Mouse (Mus musculus) CD4-positive helper T cell, adult 2 months (primary cell): ENCODE data around the gene Zfp592.

Experiments used
- DNase-seq: peaks from one replicate; pipeline ENCODE4 v3.0.0-alpha.2; 2012; ENCODE audit warnings: low read depth, missing footprints, low spot score

Gene Zfp592

DNA sequence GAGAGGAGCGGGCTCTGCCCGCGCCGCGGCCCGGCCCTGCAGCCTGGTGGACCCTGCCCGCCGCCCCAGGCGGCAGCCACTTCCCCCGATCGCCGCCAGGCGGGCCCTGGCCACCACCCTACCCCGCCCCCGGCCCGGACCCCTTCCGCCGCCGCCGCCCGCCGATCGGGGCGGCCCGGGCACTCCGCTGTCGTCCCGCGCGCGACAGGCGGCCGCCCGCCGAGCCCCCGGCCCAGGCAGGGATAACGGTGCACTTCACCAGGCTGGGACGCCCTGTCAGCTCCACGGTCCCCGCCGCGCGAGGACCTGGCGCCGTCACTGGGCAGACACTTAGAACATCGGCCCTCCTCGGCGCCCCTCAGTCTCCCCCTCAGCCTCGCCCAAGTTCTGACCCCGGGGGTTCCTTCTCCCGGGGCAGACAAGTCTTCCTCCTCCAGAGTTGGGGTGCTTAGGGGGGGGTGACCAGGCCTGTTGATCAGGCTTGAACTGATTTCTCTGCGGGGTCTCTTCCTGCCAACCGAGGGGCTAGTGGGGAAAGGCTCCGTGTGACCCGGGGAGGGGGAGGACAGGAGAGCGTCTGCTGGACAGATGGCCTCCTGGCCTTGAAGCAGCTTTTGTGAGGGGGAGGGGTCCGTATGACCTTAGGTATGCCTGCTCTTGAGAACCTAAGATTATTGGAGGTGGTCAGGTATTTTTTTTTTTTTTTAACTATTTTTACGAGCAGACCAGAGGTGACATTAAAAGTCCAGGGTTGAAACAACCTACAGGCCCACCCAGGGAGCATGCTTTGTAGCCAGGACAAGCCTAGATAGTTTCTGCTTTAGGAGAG, 567 bp downstream of the Zfp592 start:
- no peak for DNase-seq

GRCm38 (mm10) chr7:80994663-80995005, 1.2 kb downstream of the Zfp592 start:
- DNase-seq = peak; percentile 21

GRCm38 (mm10) chr7:80995266-80996146, 2.0 kb downstream of the Zfp592 start:
- DNase-seq = peak; percentile 64

DNA sequence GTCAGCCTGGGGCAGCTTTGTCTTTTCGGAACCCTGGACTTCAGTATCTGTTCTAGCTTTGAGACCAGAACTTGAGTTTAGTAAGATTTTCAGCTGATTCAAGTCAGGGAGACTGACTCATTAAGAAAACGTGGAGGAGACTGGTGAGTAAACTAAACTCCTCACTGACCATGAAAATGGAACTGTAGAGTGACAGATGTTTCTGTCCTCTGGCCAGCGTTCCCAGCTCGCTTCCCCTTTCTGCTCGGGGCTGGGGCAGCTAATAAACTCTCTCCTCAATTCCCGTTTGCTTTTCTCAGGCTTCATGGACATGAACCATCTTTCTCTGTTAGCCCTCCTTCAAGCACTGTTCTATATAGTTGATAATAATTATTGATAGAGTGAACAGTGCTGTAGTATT, 4.3 kb downstream of the Zfp592 start:
- DNase-seq = no peak

- DNase-seq = no peak
Observed at GRCm38 (mm10) chr7:80999536-80999935, 6.1 kb downstream of the Zfp592 start.

- no peak for DNase-seq
Observed at GRCm38 (mm10) chr7:81001844-81002243, 8.4 kb downstream of the Zfp592 start.

GRCm38 (mm10) chr7:81004556-81005079, 11.1 kb downstream of the Zfp592 start:
- peak; percentile 43 for DNase-seq

DNA sequence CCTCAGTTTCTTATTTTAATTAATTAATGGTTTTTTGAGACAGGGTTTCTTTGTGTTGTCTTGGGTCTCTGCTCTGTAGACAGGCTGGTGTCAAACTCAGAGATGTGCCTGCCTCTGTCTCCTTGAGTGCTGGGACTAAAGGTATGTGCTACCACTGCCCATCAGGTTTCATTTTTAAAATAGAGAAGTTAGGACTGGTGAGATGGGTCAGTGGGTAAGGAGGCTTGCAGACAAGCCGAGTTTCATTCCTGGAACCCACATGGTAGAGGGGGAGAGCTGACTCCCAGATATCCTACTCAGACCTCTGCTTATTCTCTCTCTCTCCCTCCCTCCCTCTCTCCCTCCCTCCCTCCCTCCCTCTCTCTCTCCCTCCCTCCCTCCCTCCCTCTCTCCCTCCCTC, 12.5 kb downstream of the Zfp592 start:
- DNase-seq = no peak

GRCm38 (mm10) chr7:81008285-81008684, 14.8 kb downstream of the Zfp592 start:
- peak; percentile 46 for DNase-seq

GRCm38 (mm10) chr7:81011576-81011975, 18.1 kb downstream of the Zfp592 start:
- DNase-seq = no peak

DNA sequence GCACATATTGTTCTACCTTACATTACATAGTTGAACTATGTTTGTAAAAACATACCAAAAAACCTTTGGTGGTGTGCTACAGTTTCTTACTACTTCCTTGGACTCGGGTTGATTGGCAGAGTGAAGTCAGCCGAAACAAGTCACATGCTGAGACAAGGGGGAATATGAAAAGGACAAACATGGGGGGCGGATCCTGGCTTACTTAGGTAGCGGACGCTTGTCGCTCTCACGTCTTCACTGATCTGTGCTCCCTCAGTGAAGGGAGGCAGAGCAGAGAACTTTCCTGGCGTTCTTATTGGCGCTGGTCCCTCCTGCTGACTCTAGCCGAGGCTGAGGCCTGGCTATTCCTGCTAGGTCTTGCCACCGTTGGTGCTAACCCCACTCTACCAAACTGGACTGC, 26.8 kb downstream of the Zfp592 start:
- DNase-seq = no peak

DNA sequence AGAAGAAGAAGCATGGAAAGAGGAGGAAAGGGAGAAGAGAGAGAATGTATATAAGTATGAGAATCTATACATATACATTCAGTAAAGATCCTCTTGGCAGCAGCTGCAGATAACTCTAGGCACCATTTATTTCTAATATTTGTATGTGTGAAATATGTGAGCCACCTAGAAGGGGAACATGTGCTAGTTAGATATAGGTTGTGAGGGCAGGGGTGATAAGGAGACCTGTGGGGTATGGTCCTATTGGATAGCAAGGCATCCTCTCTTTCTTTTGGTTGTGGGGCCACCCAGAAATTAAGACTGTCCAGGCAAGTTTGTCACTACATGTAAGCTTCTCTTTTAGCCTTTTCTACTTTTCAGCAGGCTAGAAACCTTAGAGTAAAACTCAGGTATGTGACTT, 29.2 kb downstream of the Zfp592 start:
- no peak for DNase-seq

GRCm38 (mm10) chr7:81024118-81024517, 30.6 kb downstream of the Zfp592 start:
- no peak for DNase-seq

- no peak for DNase-seq
Observed at GRCm38 (mm10) chr7:81024651-81025050, 31.2 kb downstream of the Zfp592 start.

DNA sequence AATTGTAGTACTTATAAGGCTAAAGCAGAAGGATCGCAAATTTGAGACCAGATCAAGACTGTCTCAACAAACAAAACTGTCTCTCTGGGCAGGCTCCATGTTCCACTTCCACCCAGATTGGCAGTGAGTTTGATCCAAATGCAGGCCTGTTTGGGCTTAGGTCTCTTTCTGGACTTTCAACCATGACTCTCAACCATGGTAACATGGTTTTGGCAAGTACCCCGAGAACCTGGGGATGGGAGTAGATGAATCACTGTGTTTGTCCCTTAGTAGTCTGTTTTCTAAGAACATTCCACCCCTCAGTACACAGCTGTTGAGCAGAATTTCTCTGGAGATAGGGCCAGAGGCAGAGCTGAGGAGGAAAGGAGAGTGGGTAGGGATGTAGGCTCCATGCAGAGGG, 32.3 kb downstream of the Zfp592 start:
- DNase-seq = no peak

- DNase-seq = no peak
Observed at GRCm38 (mm10) chr7:81039711-81040110, 46.2 kb downstream of the Zfp592 start.

- DNase-seq = no peak
Observed at GRCm38 (mm10) chr7:81043023-81043620, 49.6 kb downstream of the Zfp592 start.

DNA sequence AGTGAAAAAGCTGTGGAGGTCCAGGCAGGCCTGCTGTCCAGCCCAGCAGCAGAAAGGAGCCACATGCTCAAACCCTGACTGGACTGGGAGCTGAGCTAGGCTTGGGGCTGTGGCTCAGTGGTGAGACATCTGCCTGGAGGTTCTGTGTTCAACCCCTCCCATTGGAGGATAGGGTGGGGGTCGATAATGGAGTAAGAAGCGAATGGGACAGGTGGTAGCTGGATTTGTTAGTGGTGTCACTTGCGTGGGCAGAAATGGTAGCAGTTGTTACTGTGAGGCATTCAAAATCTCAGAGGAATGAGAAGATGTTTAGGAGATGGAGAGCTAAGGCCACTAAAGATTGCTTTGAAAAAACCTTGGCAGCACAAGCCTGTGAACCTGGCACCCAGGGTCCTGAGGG, 54.4 kb downstream of the Zfp592 start:
- DNase-seq = no peak

GRCm38 (mm10) chr7:81048513-81048912, 55.0 kb downstream of the Zfp592 start:
- DNase-seq = no peak

DNA sequence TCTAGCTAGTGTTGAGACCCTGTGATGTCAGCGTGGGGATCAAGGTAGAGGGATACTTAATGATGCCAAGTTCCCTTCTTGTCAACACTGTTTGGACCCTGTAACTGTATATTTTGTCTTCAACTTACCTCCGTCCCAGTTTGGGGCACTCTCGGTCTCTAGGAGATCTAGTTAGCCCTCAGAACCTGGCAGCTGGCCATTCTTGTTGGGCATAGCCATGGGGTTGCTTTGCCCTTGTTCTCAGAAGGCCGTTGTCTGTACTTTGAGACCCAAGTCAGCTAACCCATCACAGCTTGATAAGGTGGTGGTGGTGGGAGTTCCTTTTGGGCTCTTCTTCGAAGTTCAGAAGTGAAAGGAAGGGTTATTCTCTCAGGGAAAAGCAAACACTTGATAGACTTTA, 56.5 kb downstream of the Zfp592 start:
- no peak for DNase-seq

GRCm38 (mm10) chr7:81055709-81056370, 62.4 kb downstream of the Zfp592 start:
- DNase-seq = no peak

DNA sequence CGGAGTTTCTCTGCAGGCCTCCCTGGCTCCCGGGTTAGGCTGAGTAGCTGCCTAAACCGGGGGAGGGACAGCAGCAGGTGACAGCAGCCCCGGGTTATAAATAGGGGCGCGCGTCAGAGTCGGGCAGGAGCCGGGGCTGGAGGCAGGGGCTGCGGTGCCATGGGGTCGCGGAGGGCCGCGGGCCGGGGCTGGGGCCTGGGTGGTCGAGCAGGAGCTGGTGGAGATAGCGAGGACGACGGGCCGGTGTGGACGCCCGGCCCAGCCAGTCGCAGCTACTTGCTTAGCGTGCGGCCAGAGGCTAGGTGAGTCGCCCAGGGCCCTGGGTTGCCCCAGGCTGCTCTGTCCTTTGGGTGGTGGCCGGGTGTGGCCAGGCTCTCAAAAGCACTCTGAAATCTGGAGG, 64.0 kb downstream of the Zfp592 start, which contains the start of gene Alpk3:
Alpk3 (plus strand) TSS at position 130 of the 400 bp plus-strand sequence.
- no peak for DNase-seq
